Comparison of ENCODE assay signal across 1 mouse cellular context in genomic region chr11:11732972-11733770, GRCm38 (mm10).
TF ChIP-seq lines count a peak whose summit lies in the region.

No protein-coding gene starts in this region.

TF ChIP-seq in MEL, 35 proteins besides CTCF, POLR2A, EP300 and RAD21 (continued from another document):
- 0 out of 2 replicates have a peak, but pooled peaks have one; percentile 19 for TF ChIP-seq MYC (IDR thresholded peaks at IDR 0.05; ENCODE audit: low read depth, low read length)
- TF ChIP-seq SIN3A (IDR thresholded peaks at IDR 0.05; ENCODE audit: low read length) = peak; percentile 72
- 0 out of 2 replicates have a peak, but pooled peaks have one; percentile 9 for TF ChIP-seq MXI1 (IDR thresholded peaks at IDR 0.05; ENCODE audit: low read depth, low read length)
- TF ChIP-seq BHLHE40 (IDR thresholded peaks at IDR 0.05; ENCODE audit: borderline replicate concordance, low read depth, low read length) = no peak
- no peak for TF ChIP-seq CHD2 (IDR thresholded peaks at IDR 0.05; ENCODE audit: low read length)
- TF ChIP-seq GATA1 (IDR thresholded peaks at IDR 0.05; ENCODE audit: low read depth, low read length) = peak; percentile 87
